Mouse (Mus musculus) gastrocnemius, postnatal 10 days (tissue): ENCODE measurements around the gene D5Ertd579e. TPM values are rescaled to one million over a fixed set of nuclear protein-coding genes. Genes with fewer than 3 reads are reported as not detected.

Experiments
- DNase-seq: peaks from one replicate; pipeline ENCODE4 v3.0.0; 2021; ENCODE audit warnings: mixed read lengths
- total RNA-seq, 2 experiments: library from RNA; stranded (reverse); gene quantifications; 2 replicates each; pipeline ENCODE4 v1.2.3; 2021

Gene D5Ertd579e
- total RNA-seq, 2 experiments from 2014 or later, result 51.2 to 67.3 TPM

DNA sequence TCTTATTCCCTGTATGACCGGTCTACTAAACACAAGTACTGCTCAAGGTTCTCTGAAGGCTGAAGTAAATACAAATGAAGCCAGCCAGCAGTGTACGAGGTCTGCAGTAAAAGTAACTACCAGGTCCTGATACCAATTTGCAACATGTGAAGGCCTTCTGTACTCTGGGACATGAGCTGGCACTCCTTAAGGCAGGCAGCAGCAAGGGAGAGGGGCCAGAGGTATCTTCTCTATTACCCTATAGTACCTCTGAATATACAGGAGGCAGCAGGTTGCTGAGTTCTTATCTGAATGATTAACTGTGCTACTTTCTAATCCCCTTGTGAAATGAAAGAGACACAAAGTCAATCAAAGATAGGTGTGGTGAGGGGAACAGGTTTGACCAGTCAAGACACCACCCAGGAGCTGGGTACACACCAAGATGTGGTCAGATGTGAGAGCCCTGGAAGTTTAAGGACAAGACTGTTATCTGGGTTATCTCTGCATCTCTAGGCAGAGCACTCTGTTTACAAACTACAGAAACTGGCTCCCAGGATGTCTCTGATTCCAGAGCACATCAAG is 86.8 kb downstream of the D5Ertd579e start:
- DNase-seq, result no peak

- peak; percentile 55 for DNase-seq
These were observed 92.8 kb downstream of the D5Ertd579e start for GRCm38 (mm10) chr5:36603031-36603430.

DNA sequence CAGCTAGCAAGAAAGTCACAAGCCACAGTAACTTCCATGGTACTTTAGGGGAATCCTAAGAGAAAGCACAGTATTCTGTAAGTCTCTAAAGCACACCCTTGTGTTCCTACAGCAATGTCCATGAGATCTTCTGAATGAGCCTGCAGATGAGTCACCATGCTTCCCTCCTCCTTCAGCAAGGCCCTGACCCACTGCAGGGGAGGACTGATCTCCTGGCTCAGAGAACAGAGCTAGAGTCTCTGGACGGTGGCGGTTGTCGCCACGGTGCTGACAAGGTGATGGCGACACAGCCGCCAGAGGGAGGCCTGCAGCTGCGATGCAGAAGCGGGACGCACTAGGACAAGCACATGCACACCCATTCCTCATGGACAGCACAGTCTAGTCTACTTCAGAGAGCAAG is 93.8 kb downstream of the D5Ertd579e start:
- no peak for DNase-seq

GRCm38 (mm10) chr5:36601492-36601891 is 94.3 kb downstream of the D5Ertd579e start:
- DNase-seq, result no peak

DNA sequence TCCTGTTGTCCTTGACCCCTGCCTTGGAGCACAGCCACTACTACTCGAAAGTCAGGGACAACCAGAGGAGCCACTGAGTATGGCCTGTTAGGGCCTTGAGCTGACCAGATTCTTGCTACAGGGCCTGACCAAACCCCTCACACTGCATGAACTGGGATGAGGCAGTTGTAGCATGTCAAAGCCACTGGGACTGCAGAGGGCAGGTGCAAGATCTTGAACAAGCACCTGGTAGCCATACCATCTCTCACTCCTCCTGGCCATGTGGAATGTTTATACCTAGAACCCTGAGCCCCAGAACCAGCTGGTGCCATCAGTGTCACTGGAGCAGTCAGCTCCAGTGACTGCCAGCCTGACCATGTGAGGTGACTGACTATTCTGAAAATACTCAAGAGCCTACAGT is 96.9 kb downstream of the D5Ertd579e start:
- DNase-seq, result no peak

DNA sequence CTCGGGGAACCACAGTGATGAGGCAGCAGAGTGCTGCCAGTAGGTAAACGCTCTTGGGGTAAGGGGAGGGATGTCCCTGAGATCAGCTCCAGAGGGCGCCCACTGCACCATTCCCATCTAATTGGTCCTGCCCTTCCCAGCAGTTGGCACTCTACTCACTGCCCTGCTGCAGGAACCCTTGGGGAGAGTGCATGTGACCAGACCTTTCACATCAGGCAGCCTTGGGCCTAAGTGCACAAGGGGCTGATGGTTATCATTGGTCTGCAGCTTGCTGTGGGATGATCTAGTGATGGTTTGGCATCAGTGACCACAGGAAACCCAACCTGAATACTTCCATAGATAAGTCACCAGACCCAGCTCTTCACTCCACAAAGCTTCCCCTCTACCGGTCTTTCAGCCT is 98.2 kb downstream of the D5Ertd579e start:
- no peak for DNase-seq

DNA sequence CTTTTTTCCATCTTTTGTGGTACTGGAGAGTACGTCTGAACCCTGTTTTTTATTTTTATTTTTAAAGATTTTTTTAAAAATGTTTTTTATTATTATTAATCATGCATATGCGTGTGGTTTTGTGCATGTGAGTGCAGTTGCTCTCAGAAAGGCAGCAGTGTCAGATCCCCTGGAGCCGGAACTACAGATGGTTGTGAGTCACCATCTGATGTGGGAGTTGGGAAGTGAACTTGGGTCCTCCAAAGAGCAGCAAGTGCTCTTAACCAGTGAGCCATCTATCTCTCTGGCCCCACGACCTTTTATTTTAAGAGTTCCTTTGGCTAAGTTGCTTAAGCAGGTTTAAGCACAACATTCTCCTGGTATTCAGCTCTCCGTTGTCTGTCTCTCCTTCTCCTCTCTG is 99.6 kb downstream of the D5Ertd579e start:
- no peak for DNase-seq

DNA sequence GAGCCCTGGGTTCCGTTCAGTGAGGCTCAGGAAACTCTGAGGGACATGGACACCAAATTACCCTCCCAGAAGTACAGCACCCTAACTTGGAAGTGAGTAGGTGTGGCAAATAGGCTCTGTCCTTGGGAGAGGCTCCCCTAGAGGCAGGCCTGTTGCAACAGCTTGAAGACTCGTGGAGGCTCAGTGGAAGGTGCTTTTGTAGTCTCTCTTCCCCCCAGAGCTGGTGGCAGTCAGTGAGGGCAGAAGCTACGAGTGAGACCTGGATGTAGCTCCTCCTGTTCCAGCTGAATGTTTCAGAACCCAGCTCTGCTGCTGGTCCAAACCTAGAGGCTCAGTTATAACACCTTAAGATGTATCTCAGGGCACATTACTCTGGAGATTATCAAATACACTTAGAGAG is 100.7 kb downstream of the D5Ertd579e start:
- no peak for DNase-seq

GRCm38 (mm10) chr5:36594344-36594743 is 101.5 kb downstream of the D5Ertd579e start:
- no peak for DNase-seq

DNA sequence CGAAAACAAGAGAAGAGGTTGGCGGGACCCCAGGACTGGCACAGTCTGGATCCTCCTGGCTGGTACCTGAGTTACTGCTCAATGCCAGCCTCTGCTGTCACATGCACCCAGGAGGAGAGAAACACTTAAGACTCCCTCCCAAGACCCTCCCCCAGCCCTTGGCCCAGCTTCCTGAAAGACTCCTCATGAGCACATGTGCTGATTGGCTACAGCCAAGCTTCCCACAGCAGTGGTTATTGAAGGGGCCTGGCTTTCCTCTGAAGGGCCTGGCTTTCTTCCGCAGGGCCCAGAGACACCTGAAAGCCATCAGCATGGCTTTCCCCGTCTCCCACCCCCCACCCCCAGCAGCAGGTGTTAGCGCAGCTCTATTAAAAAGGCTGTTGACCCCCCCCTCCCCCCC is 102.6 kb downstream of the D5Ertd579e start, which contains the start of gene Tbc1d14:
Gene Tbc1d14, minus strand, starts transcription at position 101 of the 400 bp plus-strand sequence.
- DNase-seq, result no peak

- no peak for DNase-seq
These were observed 105.3 kb downstream of the D5Ertd579e start for GRCm38 (mm10) chr5:36590499-36590920.

- DNase-seq, result no peak
These were observed 111.5 kb downstream of the D5Ertd579e start for GRCm38 (mm10) chr5:36584299-36584698.

DNA sequence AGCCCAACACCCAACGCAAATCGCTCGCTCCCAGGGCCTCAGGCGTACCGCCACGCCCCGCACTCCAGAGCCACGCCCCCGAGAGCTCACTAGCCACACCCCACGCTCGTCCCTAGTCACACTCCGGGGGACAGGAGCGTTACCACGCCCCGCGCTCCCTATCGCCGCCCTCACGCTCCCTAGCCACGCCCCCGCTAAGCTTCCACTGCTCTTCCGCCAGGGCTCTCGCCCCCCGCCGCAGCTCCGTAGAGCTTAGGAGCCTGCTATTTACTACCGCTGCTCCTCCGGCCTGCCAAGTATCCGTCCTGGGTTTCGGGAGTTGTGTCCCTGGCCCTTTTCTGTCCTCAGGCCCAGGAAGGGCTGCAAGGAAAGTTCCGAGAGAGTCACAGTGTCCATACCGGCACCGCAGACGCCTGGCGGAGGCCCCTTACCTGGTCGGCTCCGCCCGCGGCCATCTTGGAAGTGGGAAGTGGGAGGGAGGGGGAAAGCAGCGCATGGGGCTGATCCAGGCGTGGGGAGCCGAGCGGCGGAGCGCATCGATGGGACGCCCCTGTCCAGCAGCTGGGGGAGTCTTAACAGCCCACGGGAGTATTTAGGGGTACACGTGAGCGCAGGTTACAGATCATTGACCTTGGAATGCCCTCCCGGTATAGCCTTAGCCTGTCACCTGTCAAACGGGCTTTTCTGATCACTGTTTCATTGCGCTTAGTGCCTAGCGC is 113.7 kb downstream of the D5Ertd579e start:
- DNase-seq, result peak; percentile 98

- no peak for DNase-seq
These were observed 114.4 kb downstream of the D5Ertd579e start for GRCm38 (mm10) chr5:36581259-36581923.

GRCm38 (mm10) chr5:36579967-36580366 is 115.9 kb downstream of the D5Ertd579e start:
- DNase-seq, result no peak

GRCm38 (mm10) chr5:36578982-36579381 is 116.8 kb downstream of the D5Ertd579e start:
- DNase-seq, result no peak

DNA sequence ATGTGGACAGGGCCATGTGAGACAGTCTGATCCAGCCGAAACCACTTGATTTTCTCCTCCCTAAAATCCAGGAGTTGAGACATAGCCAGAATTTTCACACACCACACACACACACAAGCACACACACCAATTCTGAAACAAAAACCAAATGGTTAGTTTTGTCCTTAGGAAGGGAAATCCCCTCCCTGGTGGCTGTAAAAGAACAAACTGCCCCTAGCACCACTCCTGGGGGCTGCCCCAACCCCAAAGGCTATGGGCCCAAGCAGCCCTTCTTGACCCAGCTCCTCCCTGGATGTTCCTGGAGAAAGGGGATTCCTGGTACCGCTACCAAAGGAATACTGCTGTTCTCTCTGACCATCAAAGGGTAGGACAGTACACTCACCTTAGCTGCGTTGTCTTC is 119.4 kb downstream of the D5Ertd579e start:
- DNase-seq, result no peak

- DNase-seq, result no peak
These were observed 120.1 kb downstream of the D5Ertd579e start for GRCm38 (mm10) chr5:36575745-36576144.

GRCm38 (mm10) chr5:36575227-36575626 is 120.6 kb downstream of the D5Ertd579e start:
- no peak for DNase-seq

- DNase-seq, result no peak
These were observed 121.5 kb downstream of the D5Ertd579e start for GRCm38 (mm10) chr5:36574147-36574870.

DNA sequence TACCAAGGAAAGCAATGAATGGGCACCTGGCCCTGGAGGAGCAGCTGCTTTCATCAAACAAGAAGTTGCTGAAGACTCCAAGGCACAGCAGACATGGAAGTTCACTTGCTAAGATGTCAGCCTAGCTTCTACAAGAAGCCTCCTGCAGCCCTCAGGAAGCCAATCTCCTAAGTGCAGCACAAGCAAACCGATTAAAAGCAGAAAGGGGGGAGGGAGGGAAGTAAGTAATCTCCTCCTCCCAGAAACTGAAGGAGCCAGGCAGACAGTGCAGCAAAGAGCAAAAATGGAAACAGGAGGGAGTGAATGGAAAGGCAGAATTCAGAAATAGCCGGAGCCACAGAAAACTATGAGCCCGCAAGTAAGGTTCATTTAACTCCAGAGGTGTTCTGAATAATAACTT is 122.5 kb downstream of the D5Ertd579e start:
- no peak for DNase-seq

DNA sequence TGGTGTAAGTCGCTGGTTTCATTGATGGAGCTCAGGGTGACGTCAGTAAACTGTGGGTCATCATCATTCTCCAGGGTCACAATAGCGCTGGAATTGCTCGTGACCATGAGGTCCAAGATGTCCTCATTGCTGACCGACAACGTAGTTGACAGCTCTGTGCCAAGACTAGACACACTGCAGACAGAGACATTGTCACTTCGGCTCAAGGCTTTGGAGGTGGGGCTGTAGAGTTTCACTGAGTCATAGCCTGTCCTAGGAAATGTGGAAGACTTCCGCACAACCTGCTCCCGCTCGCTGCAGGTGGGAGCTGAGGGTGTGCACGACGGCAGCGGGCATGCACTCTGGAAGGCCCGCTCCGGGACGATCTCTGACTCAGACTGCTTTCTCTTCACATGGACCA is 124.5 kb downstream of the D5Ertd579e start:
- DNase-seq, result no peak
